Mouse (Mus musculus) G1E (cell line): ENCODE results near the gene Snx30. TPM values are rescaled to one million over a fixed set of nuclear protein-coding genes. Genes with fewer than 3 reads are reported as not detected.

Experiments
- ATAC-seq: 2 replicates; pipeline ENCODE4 v1.8.0; 2016; ENCODE audit warnings: mild to moderate bottlenecking; ENCODE audit not compliant: insufficient number of reproducible peaks, poor library complexity, low FRiP score, severe bottlenecking; ENCODE audit errors: extremely low read depth
- DNase-seq: peaks from one replicate; pipeline ENCODE4 v3.0.0; 2012; ENCODE audit warnings: low spot score
- H3K27me3 ChIP-seq: 2 replicates; pipeline ENCODE4 v1.6.1; 2012; ENCODE audit warnings: mild to moderate bottlenecking, low read length, inconsistent platforms; ENCODE audit not compliant: insufficient read depth
- H3K36me3 ChIP-seq: replicated peaks from 2 replicates; pipeline ENCODE3; 2012; ENCODE audit warnings: mild to moderate bottlenecking, inconsistent platforms
- H3K4me1 ChIP-seq: 2 replicates; pipeline ENCODE4 v1.6.1; 2012; ENCODE audit warnings: low read depth, low read length, inconsistent platforms, mixed read lengths; ENCODE audit not compliant: insufficient read depth
- H3K4me3 ChIP-seq: 2 replicates; pipeline ENCODE4 v1.5.1; 2012; ENCODE audit warnings: low read depth, mild to moderate bottlenecking, inconsistent platforms, low read length, moderate library complexity, mixed read lengths
- H3K9me3 ChIP-seq: replicated peaks from 2 replicates; pipeline ENCODE4 v1.6.1; 2012; ENCODE audit warnings: inconsistent platforms
- CTCF ChIP-seq: IDR thresholded peaks from 2 replicates; pipeline ENCODE4 v1.5.1; 2012; ENCODE audit warnings: low read depth, low read length, inconsistent platforms, mixed read lengths
- GATA1 ChIP-seq: IDR thresholded peaks from 2 replicates; pipeline ENCODE4 v1.6.1; 2012; ENCODE audit warnings: borderline replicate concordance, low read length, inconsistent platforms, mixed read lengths
- GATA2 ChIP-seq: IDR thresholded peaks from 2 replicates; pipeline ENCODE4 v1.6.1; 2012; ENCODE audit warnings: low read depth, low read length, inconsistent platforms, borderline replicate concordance
- POLR2AphosphoS5 ChIP-seq: IDR thresholded peaks from 2 replicates; pipeline ENCODE4 v1.6.1; 2012; ENCODE audit warnings: low read depth, low read length, inconsistent platforms; ENCODE audit not compliant: insufficient replicate concordance
- TAL1 ChIP-seq: conservative IDR thresholded peaks from 2 replicates; pipeline ENCODE4 v1.6.1; 2012; ENCODE audit warnings: low read depth, low read length, inconsistent platforms, mixed read lengths
- polyA plus RNA-seq: library from polyadenylated mRNA; stranded (reverse); fragments of >175 nt; gene quantifications from 2 replicates; pipeline ENCODE4 v1.2.3, GENCODE M21; 2012
- total RNA-seq, 2 experiments: library from RNA; stranded (forward) in 1 of 2; stranded (reverse) in 1 of 2; fragments of 200-1000 nt in 1 of 2; fragments of >200 nt in 1 of 2; fragmentation: Nextera tagmentation in 1 of 2; gene quantifications; 2 replicates each; pipeline ENCODE4 v1.2.3; 2014 to 2017

The Snx30 gene
- total and polyA plus RNA-seq, 3 experiments = 4.7 to 36.4 (median 8.2) TPM

DNA sequence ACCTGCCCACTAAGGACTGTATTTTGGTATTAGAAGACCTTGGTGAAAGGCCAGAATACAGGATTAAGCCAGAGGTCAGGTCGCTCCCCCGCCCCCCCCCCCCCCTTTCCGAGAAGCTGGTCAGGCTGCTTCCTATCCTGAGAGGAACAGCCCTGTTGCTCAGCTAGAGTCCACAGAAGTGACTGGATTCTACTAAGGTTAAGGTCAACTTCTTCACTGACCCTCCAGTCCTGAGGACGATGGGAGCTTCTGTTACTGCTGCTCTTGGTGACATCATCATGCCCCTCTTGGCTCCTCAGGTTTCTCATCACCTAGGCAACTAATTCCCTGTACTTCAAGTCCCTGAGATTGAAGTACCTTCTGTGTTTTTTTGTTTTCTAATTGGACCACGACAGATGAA is 10.4 kb downstream of the Snx30 start:
- ATAC-seq (no peak), DNase-seq (no peak)
- Histone ChIP-seq H3K4me3 (no peak overlapping the region), H3K27me3 (no peaks in the 10 kb centered on the region), H3K36me3 (peaks cover 54% of the 10 kb centered on the region), H3K9me3 (no peaks in the 10 kb centered on the region), H3K4me1 (peaks cover 30% of the 10 kb centered on the region)
- TF ChIP-seq CTCF = no peak
- TF ChIP-seq POLR2AphosphoS5 = no peak
- no peak for TF ChIP-seq TAL1
- TF ChIP-seq GATA2 = no peak
- no peak for TF ChIP-seq GATA1

DNA sequence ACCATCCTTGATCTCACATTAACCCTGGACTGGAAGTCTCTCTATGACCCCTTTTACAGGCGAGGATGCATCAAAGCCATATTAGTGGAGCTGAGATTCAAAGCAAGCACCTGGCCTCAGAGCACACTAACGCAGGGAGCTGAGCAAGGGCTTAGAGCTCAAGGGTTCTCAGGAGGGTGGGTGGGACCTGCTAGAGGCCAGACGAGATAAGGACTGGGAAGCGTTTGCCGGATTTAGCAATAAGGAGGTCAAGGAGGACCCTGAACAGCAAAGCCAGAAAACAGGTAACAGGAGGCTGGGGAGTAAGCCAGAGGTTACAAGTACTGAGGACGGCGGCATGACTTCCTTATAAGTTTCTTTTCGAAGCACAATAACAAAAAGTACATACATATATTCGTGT is 10.8 kb downstream of the Snx30 start:
- peaks cover 52% of the 10 kb centered on the region for H3K36me3 ChIP-seq
- no peaks in the 10 kb centered on the region for H3K9me3 ChIP-seq
- ATAC-seq = no peak
- H3K4me1 ChIP-seq = peaks cover 30% of the 10 kb centered on the region
- H3K4me3 ChIP-seq = no peak overlapping the region
- no peak for DNase-seq
- TF ChIP-seq TAL1 (no peak), GATA2 (no peak), POLR2AphosphoS5 (no peak), CTCF (no peak), GATA1 (no peak)
- H3K27me3 ChIP-seq = no peaks in the 10 kb centered on the region

DNA sequence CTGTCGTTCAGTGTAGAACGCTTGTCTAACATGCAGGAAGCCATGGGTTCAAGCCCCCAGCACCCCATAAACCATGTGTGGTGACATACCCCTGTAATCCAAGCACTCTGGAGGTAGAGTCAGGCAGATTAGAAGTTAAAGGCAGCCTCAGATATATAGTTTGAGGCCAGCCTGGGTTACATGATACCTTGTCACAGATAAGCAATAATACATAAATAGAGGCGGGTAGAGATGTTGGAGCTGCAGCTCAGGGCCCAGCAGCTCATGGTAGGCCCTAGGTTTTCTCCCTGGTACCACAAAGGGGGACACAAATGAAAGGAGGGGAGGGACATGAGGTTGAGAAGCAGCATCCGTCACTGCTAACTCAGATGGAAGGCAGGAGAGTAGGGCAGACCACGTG is 12.2 kb downstream of the Snx30 start:
- Histone ChIP-seq H3K36me3 (peaks cover 52% of the 10 kb centered on the region), H3K4me1 (peaks cover 30% of the 10 kb centered on the region), H3K4me3 (no peak overlapping the region), H3K9me3 (no peaks in the 10 kb centered on the region), H3K27me3 (no peaks in the 10 kb centered on the region)
- TF ChIP-seq CTCF (no peak), TAL1 (no peak), GATA1 (no peak), GATA2 (no peak), POLR2AphosphoS5 (no peak)
- DNase-seq = no peak
- ATAC-seq = no peak

DNA sequence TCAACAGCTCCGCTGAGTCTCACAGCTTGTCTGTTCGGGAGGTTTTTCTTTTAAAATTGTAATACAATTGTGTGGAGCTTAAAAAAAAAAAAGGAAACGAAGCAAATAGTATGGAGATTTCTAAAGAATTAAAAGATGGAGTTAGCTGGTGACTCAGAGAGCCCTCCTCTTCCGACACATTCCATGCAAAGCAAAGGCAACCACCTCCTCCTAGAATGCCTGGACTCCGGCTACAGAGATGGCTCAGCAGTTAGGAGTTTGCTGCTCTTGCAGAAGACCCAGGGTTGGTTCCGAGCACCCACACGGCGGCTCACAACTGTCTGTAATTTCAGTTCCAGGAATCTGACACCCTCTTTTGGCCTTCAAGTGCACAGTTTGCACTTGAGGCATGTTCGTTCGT is 12.9 kb downstream of the Snx30 start:
- TF ChIP-seq TAL1 = no peak
- no peak for TF ChIP-seq POLR2AphosphoS5
- TF ChIP-seq GATA1 = no peak
- no peak for TF ChIP-seq CTCF
- TF ChIP-seq GATA2 = no peak
- ATAC-seq (no peak), DNase-seq (no peak)
- Histone ChIP-seq H3K4me1 (peaks cover 32% of the 10 kb centered on the region), H3K9me3 (no peaks in the 10 kb centered on the region), H3K4me3 (no peak overlapping the region), H3K36me3 (peaks cover 55% of the 10 kb centered on the region), H3K27me3 (no peaks in the 10 kb centered on the region)

DNA sequence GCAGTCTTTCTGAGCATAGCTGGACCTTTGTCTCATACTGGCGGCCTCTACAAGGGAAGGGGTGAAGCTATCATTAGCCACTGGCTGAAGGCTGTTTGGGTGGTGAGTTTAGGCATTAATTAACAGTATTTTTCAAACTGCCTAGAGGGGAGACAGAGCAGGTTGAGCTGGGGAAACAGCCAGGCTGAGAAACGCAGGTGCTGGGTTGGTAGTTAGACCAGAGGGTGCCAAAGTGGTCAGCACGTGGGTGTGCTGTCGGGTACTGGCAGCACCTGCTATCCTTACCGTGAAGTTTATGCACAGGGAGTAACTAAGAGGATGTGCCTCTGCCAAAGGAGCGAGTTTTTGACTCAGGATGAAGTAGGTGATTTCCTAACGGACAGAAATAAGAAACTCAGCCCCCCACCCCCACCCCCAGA is 13.4 kb downstream of the Snx30 start:
- peaks cover 55% of the 10 kb centered on the region for H3K36me3 ChIP-seq
- no peak for ATAC-seq
- TF ChIP-seq GATA2 (no peak), GATA1 (no peak), TAL1 (no peak), POLR2AphosphoS5 (no peak), CTCF (no peak)
- no peaks in the 10 kb centered on the region for H3K27me3 ChIP-seq
- H3K4me1 ChIP-seq = peaks cover 28% of the 10 kb centered on the region
- H3K9me3 ChIP-seq = no peaks in the 10 kb centered on the region
- DNase-seq = no peak
- H3K4me3 ChIP-seq = no peak overlapping the region

DNA sequence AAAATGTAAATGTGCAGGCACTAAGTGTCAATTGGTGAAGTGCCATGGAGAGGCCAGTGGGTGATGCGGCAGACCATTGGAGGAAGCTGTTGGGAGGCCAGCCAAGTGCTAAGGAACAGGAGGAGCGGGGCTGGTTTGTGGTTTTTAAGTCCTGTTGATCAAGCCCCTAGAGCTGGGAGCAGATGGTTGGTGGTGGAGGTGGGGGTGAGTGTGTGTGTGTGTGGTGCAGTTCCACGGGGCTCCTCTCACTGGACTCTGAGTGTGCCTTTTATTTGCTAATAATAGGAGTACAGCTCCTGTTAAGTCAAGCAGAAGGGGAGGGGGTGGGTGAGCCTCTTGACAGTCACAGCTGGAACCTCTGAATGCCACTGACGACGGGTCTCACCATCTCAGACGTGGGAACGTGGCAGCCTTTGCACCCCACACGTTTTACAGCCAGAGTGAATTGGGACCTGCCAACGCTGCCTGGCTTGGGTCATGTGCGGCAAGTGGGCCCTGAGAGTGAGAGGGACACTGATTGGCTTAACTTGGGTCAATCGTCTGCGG is 13.9 kb downstream of the Snx30 start:
- TF ChIP-seq GATA2 (no peak), POLR2AphosphoS5 (no peak), CTCF (no peak), GATA1 (no peak), TAL1 (no peak)
- ATAC-seq = peak; percentile 58
- no peak overlapping the region for H3K4me3 ChIP-seq
- DNase-seq = peak; percentile 38
- peaks cover 52% of the 10 kb centered on the region for H3K36me3 ChIP-seq
- peaks cover 23% of the 10 kb centered on the region for H3K4me1 ChIP-seq
- no peaks in the 10 kb centered on the region for H3K9me3 ChIP-seq
- no peaks in the 10 kb centered on the region for H3K27me3 ChIP-seq
